Mouse (Mus musculus) hindbrain, embryonic 10.5 days (tissue): ENCODE results near the gene Gm14296. TPM values are rescaled to one million over a fixed set of nuclear protein-coding genes. Genes with fewer than 3 reads are reported as not detected.
"Not testable (repeated sequence)": the region's sequence is repeated elsewhere in the genome, so short reads cannot be mapped to it uniquely, and the experiment has no call there.

Source experiments
- DNase-seq: peaks from one replicate; pipeline ENCODE4 v3.0.0-alpha.2; 2017; ENCODE audit warnings: low spot score
- H3K27ac ChIP-seq: fragments of 300-500 bp; sonication (generic); 2 replicates; pipeline ENCODE4 v1.5.1; 2016; ENCODE audit warnings: mild to moderate bottlenecking, moderate library complexity
- H3K27me3 ChIP-seq: fragments of 300-500 bp; sonication (generic); 2 replicates; pipeline ENCODE4 v1.6.1; 2016; ENCODE audit warnings: mild to moderate bottlenecking; ENCODE audit not compliant: poor library complexity, insufficient read depth, severe bottlenecking
- H3K36me3 ChIP-seq: fragments of 300-500 bp; sonication (generic); 2 replicates; pipeline ENCODE4 v1.6.1; 2016; ENCODE audit warnings: mild to moderate bottlenecking, moderate library complexity
- H3K4me1 ChIP-seq: fragments of 300-500 bp; sonication (generic); replicated peaks from 2 replicates; pipeline ENCODE4 v1.6.1; 2016; ENCODE audit warnings: mild to moderate bottlenecking
- H3K4me3 ChIP-seq: fragments of 300-500 bp; sonication (generic); 2 replicates; pipeline ENCODE4 v1.5.1; 2016; ENCODE audit warnings: mild to moderate bottlenecking, moderate library complexity
- H3K9me3 ChIP-seq: fragments of 300-500 bp; sonication (generic); 2 replicates; pipeline ENCODE4 v1.6.1; 2016; ENCODE audit warnings: mild to moderate bottlenecking, moderate library complexity
- WGBS: fragments of 180-500 bp; shearing (Covaris S2); methylation state at CpG from one replicate; pipeline ENCODE4 v1.1.7; 2016; 5-methylcytosine and 5-hydroxymethylcytosine counted together
- polyA plus RNA-seq: library from polyadenylated mRNA; unstranded; fragments of >200 nt; fragmentation: Nextera tagmentation; extraction: Ambion mirVana; gene quantifications from 2 replicates; pipeline ENCODE4 v1.2.1, GENCODE M21; 2016

The Gm14296 gene
- 7.8 and 11.0 TPM in 2 replicates for polyA plus RNA-seq

DNA sequence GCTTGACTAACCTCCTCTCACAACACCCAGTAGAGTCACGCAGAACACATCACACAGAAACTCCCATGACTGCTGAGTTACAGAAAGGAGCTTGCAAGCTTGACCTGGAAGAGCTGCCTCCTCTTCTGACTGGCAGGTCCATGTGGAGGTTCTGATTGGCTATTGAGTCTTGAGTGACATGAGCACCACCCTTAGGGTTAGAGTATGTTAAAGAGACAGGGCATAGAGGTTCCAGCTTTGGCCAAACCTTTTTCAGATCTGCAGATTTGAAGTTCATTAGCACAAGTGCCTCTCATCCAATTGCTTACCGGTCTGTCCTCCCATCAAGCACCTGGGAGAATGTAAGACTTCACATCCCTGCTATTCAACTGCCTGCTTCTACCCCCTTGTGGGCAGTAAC lies at the start of gene Gm14296:
Gene Gm14296 (minus strand): TSS at position 101 of the 400 bp plus-strand sequence.
- not testable (repeated sequence) for DNase-seq, H3K27ac ChIP-seq, H3K27me3 ChIP-seq, H3K4me1 ChIP-seq, H3K4me3 ChIP-seq, H3K9me3 ChIP-seq, H3K36me3 ChIP-seq
- no CpG with 5 or more reads among the region's 2 CpGs for WGBS

DNA sequence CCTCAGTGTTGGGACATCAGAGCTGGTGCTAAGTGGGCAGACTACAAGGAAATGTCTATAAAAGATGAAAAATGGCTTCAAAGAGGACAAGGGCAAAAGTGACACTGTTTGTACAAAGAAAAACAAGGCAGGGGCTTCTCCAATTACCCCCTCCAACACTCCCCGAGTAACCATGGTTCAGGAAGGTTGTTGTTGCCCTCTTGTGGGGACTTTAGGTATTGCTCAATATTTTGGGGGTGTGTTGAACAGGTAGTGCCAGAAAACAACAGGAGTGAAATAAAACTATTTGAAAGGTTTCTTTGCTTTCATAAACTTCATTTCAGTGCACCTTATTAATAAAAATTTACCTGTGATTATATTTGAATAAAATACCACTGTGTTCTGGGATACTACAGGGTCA lies 22.1 kb downstream of the Gm14296 start:
- not testable (repeated sequence) for H3K9me3 ChIP-seq, H3K27ac ChIP-seq, H3K4me3 ChIP-seq, H3K4me1 ChIP-seq, DNase-seq, H3K27me3 ChIP-seq, H3K36me3 ChIP-seq
- WGBS: no CpG with 5 or more reads among the region's 1 CpGs

Other genes starting within 250 kb of the Gm14296 start
- gene Gm14305, start 219.5 kb downstream of the Gm14296 start, polyA plus RNA-seq: 22.3 and 27.2 TPM in 2 replicates
- 10.6 and 12.2 TPM in 2 replicates for gene Gm14295, start 129.2 kb downstream of the Gm14296 start, polyA plus RNA-seq
- gene Gm14408, start 96.7 kb downstream of the Gm14296 start, polyA plus RNA-seq: not detected in 2 replicates
- gene Gm14419, start 73.1 kb upstream of the Gm14296 start, polyA plus RNA-seq: 7.3 and 10.3 TPM in 2 replicates
- not detected in 2 replicates for gene Gm14401, start 146.5 kb upstream of the Gm14296 start, polyA plus RNA-seq